Mouse (Mus musculus) layer of hippocampus, adult 18-20 months (tissue): ENCODE results near the gene Ltb4r1. TPM values are rescaled to one million over a fixed set of nuclear protein-coding genes. Genes with fewer than 3 reads are reported as not detected.

Source experiments
- DNase-seq, 2 experiments: peaks; one replicate each; pipeline ENCODE4 v3.0.0; 2022; ENCODE audit warnings: low spot score in 2 of 2
- total RNA-seq, 2 experiments: library from RNA; stranded (reverse); gene quantifications; 2 replicates each; pipeline ENCODE4 v1.2.3; 2021

The Ltb4r1 gene
- total RNA-seq, 2 experiments from 2014 or later, result 0.45 TPM; not detected in 1

- no peak for DNase-seq
Measured at GRCm38 (mm10) chr14:55745861-55746237, 19.9 kb upstream of the Ltb4r1 start.

- DNase-seq, result no peak
Measured at GRCm38 (mm10) chr14:55747051-55747847, 18.5 kb upstream of the Ltb4r1 start.

GRCm38 (mm10) chr14:55757566-55757965 lies 8.2 kb upstream of the Ltb4r1 start:
- no peak for DNase-seq

- DNase-seq, result peak in 1 of 2 experiments; percentile 65
Measured at GRCm38 (mm10) chr14:55758363-55758784, 7.4 kb upstream of the Ltb4r1 start, which contains the start of gene Cideb. TSS of gene Cideb (minus strand) at chr14:55758458.

GRCm38 (mm10) chr14:55760156-55760555 lies 5.6 kb upstream of the Ltb4r1 start:
- DNase-seq, result peak; percentile 61 to 90

- no peak for DNase-seq
Measured at GRCm38 (mm10) chr14:55761163-55761562, 4.6 kb upstream of the Ltb4r1 start, which contains the start of gene Ltb4r2. TSS of gene Ltb4r2 (plus strand) at chr14:55761428.

- peak in 1 of 2 experiments; percentile 16 for DNase-seq
Measured at GRCm38 (mm10) chr14:55762001-55762821, 3.6 kb upstream of the Ltb4r1 start.

DNA sequence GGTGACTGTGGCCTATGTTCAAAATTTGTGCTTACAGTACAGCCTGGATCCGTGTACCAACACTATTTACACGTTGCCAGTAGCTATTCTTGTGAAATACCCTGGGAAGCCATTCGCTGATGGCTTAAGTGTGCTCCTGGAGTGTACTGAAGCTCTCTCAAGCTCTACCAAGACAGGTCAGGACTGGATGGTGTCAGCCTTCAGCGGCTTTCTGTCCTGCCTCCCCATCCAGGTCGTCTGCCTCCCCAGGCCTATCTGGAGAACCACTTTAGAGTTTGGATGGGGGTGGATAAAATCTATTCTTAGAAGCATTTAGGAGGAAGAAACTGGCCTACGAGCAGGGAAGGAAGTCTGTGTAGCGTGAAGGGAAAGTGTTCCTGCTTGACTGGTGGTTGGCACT lies 2.6 kb upstream of the Ltb4r1 start:
- no peak for DNase-seq

- peak in 1 of 2 experiments; percentile 35 for DNase-seq
Measured at GRCm38 (mm10) chr14:55767519-55768414, 2.0 kb downstream of the Ltb4r1 start.

DNA sequence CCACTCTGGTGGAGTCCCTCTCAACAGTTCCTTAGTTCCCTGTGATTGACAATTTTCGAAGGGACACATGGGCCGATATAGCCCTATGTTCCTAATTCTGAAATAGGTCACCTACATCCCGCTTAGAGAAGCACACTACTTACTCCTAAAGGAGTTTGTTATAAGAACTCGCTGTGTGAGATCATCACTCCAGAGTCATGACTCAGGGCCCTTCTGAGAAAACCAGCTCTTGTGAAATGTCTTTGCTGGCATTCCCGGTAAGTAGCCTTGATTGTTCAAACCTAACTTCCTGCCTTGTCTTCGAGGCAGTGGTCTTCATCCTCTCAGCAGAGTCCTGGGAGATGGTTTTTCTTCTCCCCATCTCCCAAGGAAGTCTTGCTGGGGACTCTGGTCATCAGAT lies 2.8 kb downstream of the Ltb4r1 start:
- no peak for DNase-seq

GRCm38 (mm10) chr14:55769087-55769703 lies 3.4 kb downstream of the Ltb4r1 start:
- no peak for DNase-seq

- DNase-seq, result no peak
Measured at GRCm38 (mm10) chr14:55776711-55777110, 10.9 kb downstream of the Ltb4r1 start.

DNA sequence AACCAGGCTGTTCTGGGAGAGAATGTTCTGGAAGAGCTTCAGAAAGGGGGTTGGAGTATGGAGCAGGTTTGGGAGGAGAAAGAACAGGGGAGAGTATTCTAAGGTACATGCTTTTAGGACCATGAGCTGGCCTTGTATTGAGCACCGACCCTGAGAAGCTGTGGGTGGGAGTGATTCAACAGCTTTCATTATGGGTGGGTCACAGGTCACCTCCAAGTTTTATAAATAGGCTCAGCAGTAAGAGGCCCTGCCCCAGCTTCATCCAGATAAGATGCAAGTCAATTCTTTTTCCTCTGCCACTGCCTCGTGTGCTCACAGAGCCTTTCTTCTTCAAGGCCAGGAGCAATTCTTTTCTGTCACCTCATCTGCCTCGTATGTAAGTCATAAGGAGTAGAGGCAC lies 11.4 kb downstream of the Ltb4r1 start:
- no peak for DNase-seq

DNA sequence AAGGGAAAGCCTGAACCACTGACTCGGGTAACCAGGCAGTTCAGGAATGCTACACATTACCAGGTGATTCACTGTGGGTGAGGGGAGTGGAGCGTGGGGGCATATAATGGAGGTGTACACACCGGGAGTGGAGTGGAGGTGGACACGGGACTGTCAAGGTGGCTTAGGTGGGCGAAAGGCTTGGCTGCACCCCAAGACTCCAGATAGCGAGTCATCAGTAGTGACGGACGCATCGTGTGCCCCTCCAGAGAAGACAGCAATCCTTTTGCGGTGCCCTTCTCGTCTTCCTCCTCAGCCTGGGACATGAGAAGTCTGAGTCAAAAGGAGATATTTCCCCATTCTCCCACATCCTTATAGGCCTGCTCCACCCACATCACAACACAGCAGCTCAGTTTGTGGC lies 12.0 kb downstream of the Ltb4r1 start:
- no peak for DNase-seq

GRCm38 (mm10) chr14:55778686-55779085 lies 12.9 kb downstream of the Ltb4r1 start:
- DNase-seq, result no peak

DNA sequence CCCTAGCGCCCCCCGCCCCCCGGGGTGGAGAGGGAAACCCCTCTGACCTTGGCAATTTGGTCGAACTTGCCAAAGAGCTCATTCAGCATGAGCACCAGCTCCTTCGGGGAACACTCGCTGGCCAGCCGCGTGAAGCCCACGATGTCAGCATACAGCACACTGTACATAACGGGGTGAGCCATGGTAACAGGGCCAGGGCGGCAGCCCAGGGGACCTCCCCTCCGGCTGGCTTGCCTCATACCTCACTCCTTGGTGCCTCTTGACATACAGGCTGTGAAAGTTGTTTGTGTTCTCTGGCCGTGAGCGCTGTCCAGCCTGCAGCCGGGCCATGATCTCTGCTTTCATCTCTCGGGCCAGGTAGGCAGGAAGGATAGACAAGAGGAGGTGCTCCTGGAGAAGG lies 13.9 kb downstream of the Ltb4r1 start:
- DNase-seq, result no peak

DNA sequence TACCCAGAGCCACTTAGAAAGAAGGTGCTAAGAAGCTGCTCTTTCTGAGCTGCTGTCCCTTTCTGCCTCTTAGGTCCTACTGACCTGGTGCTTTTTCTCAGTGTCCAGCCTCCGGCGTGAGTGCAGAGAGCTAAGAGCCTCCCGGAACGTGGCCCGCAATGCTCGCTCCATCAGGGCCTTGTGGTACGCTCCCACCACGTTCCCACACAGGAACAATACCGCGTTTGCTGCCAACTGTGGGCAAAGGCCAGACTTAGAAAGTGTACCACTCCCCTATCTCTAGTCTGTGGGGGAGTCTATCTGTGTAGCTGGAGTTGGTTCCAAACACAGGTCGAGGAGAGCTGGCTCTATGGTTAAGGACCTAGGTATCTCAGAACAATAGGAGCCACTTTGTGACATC lies 15.0 kb downstream of the Ltb4r1 start:
- no peak for DNase-seq

DNA sequence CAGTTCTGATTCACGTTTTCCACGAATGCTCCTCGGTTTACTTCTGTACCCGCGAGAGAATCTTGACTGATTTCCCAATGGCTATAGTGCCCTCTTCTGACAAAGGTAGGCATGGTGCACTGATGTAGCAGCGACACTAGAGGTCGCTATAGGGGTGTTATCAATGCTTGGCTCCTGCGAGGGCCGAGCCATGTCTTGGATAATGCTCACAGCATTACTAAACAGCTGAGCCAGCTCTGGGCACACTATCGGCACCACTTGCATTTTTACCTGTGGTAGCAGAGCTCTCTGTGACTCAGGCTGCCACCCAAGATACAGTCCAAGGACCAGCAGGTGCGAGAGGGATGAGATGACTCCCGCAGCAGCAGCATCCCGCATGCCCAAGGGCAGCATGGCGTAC lies 15.5 kb downstream of the Ltb4r1 start:
- DNase-seq, result peak; percentile 48 to 75

GRCm38 (mm10) chr14:55782361-55782960 lies 16.7 kb downstream of the Ltb4r1 start:
- DNase-seq, result peak in 1 of 2 experiments; percentile 0
